Mouse (Mus musculus): ENCODE measurements around the gene Plcl1.

DNA sequence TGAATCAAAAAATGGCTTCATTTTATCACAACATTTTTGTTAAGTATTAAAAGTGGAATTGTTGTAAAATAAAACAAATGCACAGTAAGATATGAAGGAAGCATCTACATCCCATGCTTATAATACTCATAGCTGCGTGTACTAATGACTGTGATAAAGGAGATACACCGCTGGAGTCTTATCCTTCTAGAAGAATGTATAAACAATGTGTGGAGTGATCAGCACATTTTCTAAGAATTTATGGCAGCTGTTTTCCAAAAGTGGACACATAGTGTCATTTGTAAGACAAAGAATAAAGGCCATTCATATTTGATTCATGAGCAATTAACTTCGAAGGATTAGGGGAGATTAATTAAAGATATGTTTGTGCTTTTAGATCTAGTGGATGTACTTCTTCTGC, 148.7 kb downstream of the Plcl1 start:
- no peak for TF ChIP-seq POLR2A (IDR thresholded peaks at IDR 0.05; ENCODE audit: borderline replicate concordance, insufficient read depth, low read length)
- TF ChIP-seq CTCF (IDR thresholded peaks at IDR 0.05; ENCODE audit: borderline replicate concordance, insufficient read depth, low read depth, low read length): no peak

Measured in cerebellum, adult 2 months (tissue).